Mouse (Mus musculus) heart, embryonic 10.5 days (tissue): ENCODE measurements around the gene Ovca2. TPM values are rescaled to one million over a fixed set of nuclear protein-coding genes. Genes with fewer than 3 reads are reported as not detected.

Experiments
- DNase-seq: peaks from one replicate; pipeline ENCODE4 v3.0.0-alpha.2; 2017; ENCODE audit warnings: low spot score
- H3K27ac ChIP-seq: fragments of 300-500 bp; sonication (generic); 2 replicates; pipeline ENCODE4 v1.5.1; 2016; ENCODE audit warnings: mild to moderate bottlenecking
- H3K27me3 ChIP-seq: fragments of 300-500 bp; sonication (generic); 2 replicates; pipeline ENCODE4 v1.6.1; 2016; ENCODE audit warnings: mild to moderate bottlenecking; ENCODE audit not compliant: poor library complexity, insufficient read depth, severe bottlenecking
- H3K36me3 ChIP-seq: fragments of 300-500 bp; sonication (generic); 2 replicates; pipeline ENCODE4 v1.6.1; 2016; ENCODE audit warnings: mild to moderate bottlenecking, moderate library complexity
- H3K4me1 ChIP-seq: fragments of 300-500 bp; sonication (generic); 2 replicates; pipeline ENCODE4 v1.6.1; 2016; ENCODE audit warnings: mild to moderate bottlenecking
- H3K4me3 ChIP-seq: fragments of 300-500 bp; sonication (generic); 2 replicates; pipeline ENCODE4 v1.5.1; 2016; ENCODE audit warnings: mild to moderate bottlenecking, moderate library complexity
- H3K9me3 ChIP-seq: fragments of 300-500 bp; sonication (generic); 2 replicates; pipeline ENCODE4 v1.6.1; 2016; ENCODE audit warnings: mild to moderate bottlenecking, moderate library complexity
- WGBS: fragments of 180-500 bp; shearing (Covaris S2); methylation state at CpG from one replicate; pipeline ENCODE4 v1.1.7; 2016; 5-methylcytosine and 5-hydroxymethylcytosine counted together
- polyA plus RNA-seq: library from polyadenylated mRNA; unstranded; fragments of >200 nt; fragmentation: Nextera tagmentation; extraction: Ambion mirVana; gene quantifications from 2 replicates; pipeline ENCODE4 v1.2.1, GENCODE M21; 2016

Ovca2 gene
- polyA plus RNA-seq, 1 experiment from 2014 or later: 29.0 TPM

GRCm38 (mm10) chr11:75165441-75166192, 13.0 kb downstream of the Ovca2 start:
- no peaks in the 10 kb centered on the region for H3K9me3 ChIP-seq
- peaks cover 83% of the 10 kb centered on the region for H3K27me3 ChIP-seq
- peak overlapping the region; percentile 72 for H3K4me3 ChIP-seq
- H3K36me3 ChIP-seq: peaks cover 27% of the 10 kb centered on the region
- H3K4me1 ChIP-seq: peaks cover 67% of the 10 kb centered on the region
- DNase-seq: peak; percentile 84
- peak overlapping the region; percentile 77 for H3K27ac ChIP-seq
- WGBS: 4% methylated on average over 54 of the region's 54 CpGs

- Histone ChIP-seq H3K4me3 (peak overlapping the region; percentile 72), H3K4me1 (peaks cover 59% of the 10 kb centered on the region), H3K27ac (no peak overlapping the region), H3K9me3 (no peaks in the 10 kb centered on the region), H3K36me3 (peaks cover 34% of the 10 kb centered on the region), H3K27me3 (peaks cover 75% of the 10 kb centered on the region)
- WGBS: 15% methylated on average over 15 of the region's 15 CpGs
- no peak for DNase-seq
Observed at GRCm38 (mm10) chr11:75164750-75165149, 13.9 kb downstream of the Ovca2 start.

GRCm38 (mm10) chr11:75164051-75164450, 14.6 kb downstream of the Ovca2 start:
- Histone ChIP-seq H3K4me3 (no peak overlapping the region), H3K27ac (no peak overlapping the region)

DNA sequence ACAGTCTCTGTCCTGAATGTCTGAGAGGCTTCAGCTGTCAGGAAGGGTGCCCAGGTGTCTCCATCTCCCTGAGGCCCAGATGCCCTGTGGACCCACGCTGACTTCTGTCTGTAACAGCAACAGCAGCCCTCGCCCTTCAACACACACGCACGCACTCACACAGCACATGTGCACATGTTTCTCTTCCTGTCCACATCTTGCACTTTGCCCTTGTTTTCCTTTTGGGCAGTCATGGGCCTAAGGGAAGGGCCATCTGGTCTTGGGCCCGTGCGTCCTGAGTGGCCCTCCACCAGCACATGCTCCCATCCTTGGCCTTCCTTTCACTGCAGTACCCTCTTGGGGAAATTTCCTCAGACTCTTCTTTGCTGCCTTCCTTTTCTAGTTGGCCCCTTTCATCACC, 15.3 kb downstream of the Ovca2 start:
- 77% methylated on average over 6 of the region's 6 CpGs for WGBS
- DNase-seq: no peak
- Histone ChIP-seq H3K27ac (no peak overlapping the region), H3K27me3 (peaks cover 61% of the 10 kb centered on the region), H3K4me1 (peaks cover 46% of the 10 kb centered on the region), H3K36me3 (peaks cover 45% of the 10 kb centered on the region), H3K9me3 (no peaks in the 10 kb centered on the region), H3K4me3 (no peak overlapping the region)

More at GRCm38 (mm10) chr11:75164051-75164450, 14.6 kb downstream of the Ovca2 start:
- Histone ChIP-seq H3K4me1 (peaks cover 53% of the 10 kb centered on the region), H3K36me3 (peaks cover 40% of the 10 kb centered on the region), H3K9me3 (no peaks in the 10 kb centered on the region), H3K27me3 (peaks cover 68% of the 10 kb centered on the region)
- DNase-seq: no peak
- 72% methylated on average over 2 of the region's 2 CpGs for WGBS

- H3K27me3 ChIP-seq: peaks cover 54% of the 10 kb centered on the region
- H3K36me3 ChIP-seq: peaks cover 50% of the 10 kb centered on the region
- H3K27ac ChIP-seq: no peak overlapping the region
- peaks cover 38% of the 10 kb centered on the region for H3K4me1 ChIP-seq
- DNase-seq: no peak
- H3K9me3 ChIP-seq: no peaks in the 10 kb centered on the region
- H3K4me3 ChIP-seq: no peak overlapping the region
- 87% methylated on average over 12 of the region's 12 CpGs for WGBS
Observed at GRCm38 (mm10) chr11:75162591-75163080, 16.0 kb downstream of the Ovca2 start.

- Histone ChIP-seq H3K9me3 (no peaks in the 10 kb centered on the region), H3K4me3 (no peak overlapping the region), H3K27ac (peak overlapping the region; percentile 19; the same call in 1 of the 2 replicates), H3K36me3 (peaks cover 50% of the 10 kb centered on the region), H3K4me1 (peaks cover 37% of the 10 kb centered on the region), H3K27me3 (peaks cover 42% of the 10 kb centered on the region)
- DNase-seq: no peak
- 49% methylated on average over 4 of the region's 4 CpGs for WGBS
Observed at GRCm38 (mm10) chr11:75161417-75162008, 17.1 kb downstream of the Ovca2 start.

GRCm38 (mm10) chr11:75160954-75161353, 17.7 kb downstream of the Ovca2 start:
- no peak for DNase-seq
- Histone ChIP-seq H3K4me1 (peaks cover 37% of the 10 kb centered on the region), H3K27ac (no peak overlapping the region), H3K27me3 (peaks cover 37% of the 10 kb centered on the region), H3K36me3 (peaks cover 50% of the 10 kb centered on the region), H3K4me3 (no peak overlapping the region), H3K9me3 (no peaks in the 10 kb centered on the region)
- 71% methylated on average over 7 of the region's 7 CpGs for WGBS

DNA sequence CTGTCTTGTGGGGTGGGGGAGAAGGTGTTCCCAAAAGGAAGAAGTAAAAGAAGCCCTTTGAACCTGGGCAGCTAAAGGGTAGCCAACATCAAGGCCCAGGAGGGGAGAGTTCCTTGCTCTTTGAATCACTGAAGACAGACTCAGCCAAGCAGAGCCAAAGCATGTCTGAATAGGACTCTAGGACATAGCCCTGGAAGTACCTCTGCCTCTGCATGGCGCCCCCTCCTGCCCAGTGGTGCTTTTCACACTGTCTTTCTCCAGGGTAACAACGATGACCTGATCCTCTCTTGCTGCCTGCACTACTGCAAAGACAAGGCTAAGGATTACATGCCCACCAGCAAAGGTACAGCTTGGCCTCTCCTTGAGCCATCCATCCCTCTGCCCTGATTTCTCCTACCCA, 19.1 kb downstream of the Ovca2 start:
- DNase-seq: no peak
- peaks cover 23% of the 10 kb centered on the region for H3K27me3 ChIP-seq
- no peaks in the 10 kb centered on the region for H3K9me3 ChIP-seq
- WGBS: 58% methylated on average over 2 of the region's 2 CpGs
- peaks cover 28% of the 10 kb centered on the region for H3K4me1 ChIP-seq
- peaks cover 46% of the 10 kb centered on the region for H3K36me3 ChIP-seq
- no peak overlapping the region for H3K27ac ChIP-seq
- no peak overlapping the region for H3K4me3 ChIP-seq

GRCm38 (mm10) chr11:75158432-75158831, 20.2 kb downstream of the Ovca2 start:
- peaks cover 35% of the 10 kb centered on the region for H3K36me3 ChIP-seq

GRCm38 (mm10) chr11:75157901-75158300, 20.7 kb downstream of the Ovca2 start:
- no peak for DNase-seq
- peaks cover 6% of the 10 kb centered on the region for H3K27me3 ChIP-seq
- no peak overlapping the region for H3K27ac ChIP-seq
- H3K4me1 ChIP-seq: peaks cover 34% of the 10 kb centered on the region
- no peaks in the 10 kb centered on the region for H3K9me3 ChIP-seq
- 57% methylated on average over 2 of the region's 2 CpGs for WGBS
- peaks cover 34% of the 10 kb centered on the region for H3K36me3 ChIP-seq
- no peak overlapping the region for H3K4me3 ChIP-seq

More at GRCm38 (mm10) chr11:75158432-75158831, 20.2 kb downstream of the Ovca2 start:
- H3K4me1 ChIP-seq: peaks cover 31% of the 10 kb centered on the region
- no peak overlapping the region for H3K27ac ChIP-seq
- H3K4me3 ChIP-seq: no peak overlapping the region
- DNase-seq: no peak
- H3K27me3 ChIP-seq: peaks cover 12% of the 10 kb centered on the region
- 95% methylated on average over 14 of the region's 14 CpGs for WGBS
- no peaks in the 10 kb centered on the region for H3K9me3 ChIP-seq

- H3K27me3 ChIP-seq: no peaks in the 10 kb centered on the region
- H3K27ac ChIP-seq: peak overlapping the region; percentile 44; the same call in 1 of the 2 replicates
- no peaks in the 10 kb centered on the region for H3K9me3 ChIP-seq
- H3K4me1 ChIP-seq: peaks cover 34% of the 10 kb centered on the region
- H3K36me3 ChIP-seq: peaks cover 31% of the 10 kb centered on the region
- DNase-seq: no peak
- H3K4me3 ChIP-seq: no peak overlapping the region
- WGBS: 50% methylated on average over 4 of the region's 4 CpGs
Observed at GRCm38 (mm10) chr11:75157037-75157436, 21.6 kb downstream of the Ovca2 start.

- peaks cover 30% of the 10 kb centered on the region for H3K4me1 ChIP-seq
- H3K36me3 ChIP-seq: peaks cover 31% of the 10 kb centered on the region
- WGBS: 47% methylated on average over 5 of the region's 5 CpGs
- H3K27me3 ChIP-seq: no peaks in the 10 kb centered on the region
- H3K27ac ChIP-seq: peak overlapping the region; percentile 43; the same call in 1 of the 2 replicates
- H3K9me3 ChIP-seq: no peaks in the 10 kb centered on the region
- DNase-seq: no peak
- H3K4me3 ChIP-seq: no peak overlapping the region
Observed at GRCm38 (mm10) chr11:75156416-75156815, 22.2 kb downstream of the Ovca2 start.

DNA sequence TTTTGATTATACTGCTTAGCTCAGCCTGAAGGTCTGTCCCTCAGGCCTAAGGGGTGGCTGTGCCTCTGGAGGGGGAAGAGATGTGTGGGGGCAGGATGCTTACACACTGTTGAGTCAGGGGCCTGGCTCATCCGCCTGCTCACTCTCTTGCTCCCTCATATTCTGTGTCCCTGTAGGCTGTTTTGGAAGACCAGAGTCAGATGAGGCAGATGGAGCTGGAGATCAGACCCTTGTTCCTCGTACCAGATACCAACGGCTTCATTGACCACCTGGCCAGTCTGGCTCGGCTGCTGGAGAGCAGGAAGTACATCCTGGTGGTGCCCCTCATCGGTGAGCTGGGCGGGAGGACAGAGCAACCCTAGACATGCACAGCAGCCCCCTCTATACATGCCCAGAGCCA, 22.6 kb downstream of the Ovca2 start:
- Histone ChIP-seq H3K9me3 (no peaks in the 10 kb centered on the region), H3K4me3 (no peak overlapping the region), H3K36me3 (peaks cover 31% of the 10 kb centered on the region), H3K27ac (peak overlapping the region; percentile 43; the same call in 1 of the 2 replicates), H3K27me3 (no peaks in the 10 kb centered on the region), H3K4me1 (peaks cover 28% of the 10 kb centered on the region)
- no peak for DNase-seq
- WGBS: 49% methylated on average over 6 of the region's 6 CpGs
